Mouse (Mus musculus) cerebellum, adult 2 months (tissue): ENCODE results near the gene B830017H08Rik.

Experiments
- CTCF ChIP-seq: fragments of 200-500 bp; IDR thresholded peaks from 2 replicates; pipeline ENCODE4 v1.5.1; 2011; ENCODE audit warnings: low read depth, mild to moderate bottlenecking, control low read depth, low read length, moderate library complexity, borderline replicate concordance; ENCODE audit not compliant: insufficient read depth
- POLR2A ChIP-seq: fragments of 200-500 bp; IDR thresholded peaks from 2 replicates; pipeline ENCODE4 v1.6.1; 2011; ENCODE audit warnings: low read length, control low read depth, borderline replicate concordance; ENCODE audit not compliant: insufficient read depth

DNA sequence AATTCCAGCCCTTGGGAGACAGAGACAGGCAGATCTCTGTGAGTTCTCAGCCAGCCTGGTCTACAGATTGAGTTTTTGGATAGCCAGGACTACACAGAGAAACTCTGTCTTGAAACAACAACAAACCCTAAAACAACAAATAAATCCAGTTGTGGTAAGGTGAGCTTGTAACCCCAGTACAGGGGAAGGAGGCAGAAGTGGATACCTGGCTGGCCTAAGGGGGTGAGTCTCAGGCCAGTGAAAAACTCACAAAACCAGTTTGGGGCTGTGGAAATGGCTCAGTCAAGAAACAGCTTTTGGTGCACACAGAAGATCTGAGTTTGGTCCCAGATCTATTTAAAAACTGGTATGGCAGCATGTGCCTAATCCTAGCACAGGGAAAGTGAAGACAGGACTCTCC lies 49.3 kb downstream of the B830017H08Rik start:
- no peak for TF ChIP-seq CTCF
- no peak for TF ChIP-seq POLR2A
